Mouse (Mus musculus): Measurements from ENCODE around the gene Siva1.

The Siva1 gene

GRCm38 (mm10) chr12:112659109-112659508, 14.6 kb downstream of the Siva1 start:
- DNase-seq (ENCODE audit: low read depth, low spot score), result no peak

GRCm38 (mm10) chr12:112660576-112661326, 16.3 kb downstream of the Siva1 start:
- DNase-seq (ENCODE audit: low read depth, low spot score), result no peak

DNA sequence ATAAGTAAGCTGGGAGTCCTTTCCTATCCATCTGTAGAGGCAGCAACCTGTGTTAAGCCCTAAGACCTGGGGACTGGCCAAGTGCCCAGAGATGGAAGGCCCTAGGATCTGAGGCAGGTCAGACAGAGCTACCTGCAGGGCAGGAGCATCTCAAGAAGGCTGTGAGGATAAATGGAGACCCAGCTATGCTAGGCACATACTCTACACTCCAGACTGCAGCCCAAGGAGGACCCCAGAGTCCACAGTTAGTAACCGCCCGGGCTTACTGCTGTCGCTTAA, 16.8 kb downstream of the Siva1 start:
- no peak for DNase-seq (ENCODE audit: low read depth, low spot score)

DNA sequence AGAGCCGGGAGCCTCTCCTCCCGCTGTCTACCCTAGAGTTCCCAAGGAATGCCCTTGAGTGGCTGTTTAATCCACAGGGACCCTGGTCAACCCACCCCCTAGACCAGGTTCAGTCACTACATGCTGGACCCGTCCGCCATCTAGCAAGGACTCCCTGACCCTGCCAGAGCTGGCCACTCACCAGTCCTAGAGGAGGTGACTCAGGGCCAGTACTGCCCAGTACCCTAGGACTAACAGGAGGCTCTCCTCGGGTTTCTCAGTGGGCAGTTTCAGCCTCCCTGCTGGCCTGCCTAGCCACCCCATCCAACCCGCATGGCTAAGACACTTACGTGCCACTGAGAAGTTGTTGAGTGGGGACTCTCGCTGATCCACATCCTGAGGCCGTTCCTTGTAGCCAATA, 17.4 kb downstream of the Siva1 start:
- no peak for DNase-seq (ENCODE audit: low read depth, low spot score)

GRCm38 (mm10) chr12:112663303-112663702, 18.8 kb downstream of the Siva1 start:
- DNase-seq (ENCODE audit: low read depth, low spot score), result no peak

DNA sequence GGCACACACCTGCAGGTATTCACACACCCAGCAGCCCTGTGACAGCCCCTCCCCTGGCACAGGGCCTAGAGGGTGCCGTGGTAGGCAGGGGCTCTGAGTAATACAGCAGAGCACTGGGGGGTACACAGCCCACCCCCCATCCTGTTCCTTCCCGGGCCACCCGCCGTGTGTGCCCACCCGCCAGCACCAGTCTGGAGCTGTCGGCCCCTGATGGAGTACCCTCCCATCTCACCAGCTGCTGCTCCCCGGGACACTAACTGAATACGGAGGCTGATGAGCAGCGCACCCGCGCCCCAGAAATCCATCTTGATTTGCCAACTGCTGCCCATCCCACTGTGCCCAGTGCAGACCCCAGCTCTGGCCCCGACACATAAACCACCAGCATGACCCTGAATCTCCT, 19.2 kb downstream of the Siva1 start:
- no peak for DNase-seq (ENCODE audit: low read depth, low spot score)

GRCm38 (mm10) chr12:112664124-112664523, 19.6 kb downstream of the Siva1 start:
- DNase-seq (ENCODE audit: low read depth, low spot score), result no peak

GRCm38 (mm10) chr12:112664656-112665055, 20.2 kb downstream of the Siva1 start:
- no peak for DNase-seq (ENCODE audit: low read depth, low spot score)

GRCm38 (mm10) chr12:112665445-112665844, 21.0 kb downstream of the Siva1 start:
- DNase-seq (ENCODE audit: low read depth, low spot score), result no peak

- no peak for DNase-seq (ENCODE audit: low read depth, low spot score)
Measured at GRCm38 (mm10) chr12:112665881-112666544, 21.5 kb downstream of the Siva1 start.

DNA sequence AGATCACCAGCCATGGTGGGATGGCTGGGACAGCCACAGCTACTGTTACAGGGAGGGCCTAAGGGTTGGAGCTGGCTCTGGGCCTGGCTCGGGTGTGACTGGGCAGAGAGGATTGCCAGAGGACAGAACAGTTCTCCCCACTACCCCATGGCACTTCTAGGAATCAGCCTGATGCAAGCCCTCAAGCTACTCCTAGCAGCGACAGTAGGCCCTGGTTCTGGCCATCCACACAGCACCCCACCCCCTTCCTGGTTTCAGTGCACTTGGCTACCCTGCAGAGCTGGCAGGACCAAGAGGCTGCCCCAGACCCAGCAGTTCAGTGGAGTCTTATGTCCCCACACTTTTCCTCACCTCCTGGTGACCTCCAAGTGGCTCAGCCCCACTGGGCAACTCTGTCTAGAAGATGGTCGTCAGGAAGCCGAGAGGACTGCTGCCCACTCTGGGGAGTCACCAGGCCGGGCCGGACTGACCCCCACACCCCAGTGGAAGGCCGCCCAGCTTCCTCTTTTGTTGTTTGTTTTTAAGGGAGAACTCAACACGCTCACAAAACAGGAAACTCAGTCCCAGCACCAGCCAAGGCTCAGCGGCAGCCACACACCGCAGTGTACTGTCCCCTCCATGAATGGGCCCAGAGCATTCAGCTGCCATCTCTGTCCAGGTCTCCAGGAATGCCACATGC, 23.3 kb downstream of the Siva1 start:
- no peak for DNase-seq (ENCODE audit: low read depth, low spot score)

GRCm38 (mm10) chr12:112670718-112671393, 26.4 kb downstream of the Siva1 start:
- DNase-seq (ENCODE audit: low read depth, low spot score), result no peak

DNA sequence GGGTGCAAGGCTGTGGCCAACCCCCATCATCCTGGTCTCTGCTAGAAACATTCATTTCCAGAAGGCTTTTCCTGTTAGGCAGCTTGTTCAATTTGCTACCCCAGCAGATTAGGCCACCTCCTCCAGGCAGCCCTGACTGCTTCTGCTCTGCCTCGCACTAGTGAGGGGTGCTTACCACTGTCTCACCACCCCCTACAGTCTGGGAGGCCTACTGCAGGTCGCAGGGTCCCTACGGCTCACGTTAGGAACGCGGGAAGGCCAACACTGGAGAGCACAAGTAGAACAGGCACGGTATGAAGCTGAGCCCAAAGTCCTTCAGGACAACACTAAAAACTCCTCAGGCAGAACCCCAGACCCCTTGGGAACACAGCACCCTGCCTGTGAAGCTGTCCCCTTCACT, 27.4 kb downstream of the Siva1 start:
- no peak for DNase-seq (ENCODE audit: low read depth, low spot score)

GRCm38 (mm10) chr12:112672744-112673575, 28.5 kb downstream of the Siva1 start:
- no peak for DNase-seq (ENCODE audit: low read depth, low spot score)

GRCm38 (mm10) chr12:112673576-112674091, 29.2 kb downstream of the Siva1 start:
- DNase-seq (ENCODE audit: low read depth, low spot score), result no peak

- DNase-seq (ENCODE audit: low read depth, low spot score), result no peak
Measured at GRCm38 (mm10) chr12:112674132-112675011, 29.9 kb downstream of the Siva1 start, which contains the start of gene Akt1. Gene Akt1, minus strand, starts transcription at chr12:112674884.

- peak; percentile 82 for DNase-seq (ENCODE audit: low read depth, low spot score)
Measured at GRCm38 (mm10) chr12:112675245-112676035, 31.0 kb downstream of the Siva1 start.

- DNase-seq (ENCODE audit: low read depth, low spot score), result no peak
Measured at GRCm38 (mm10) chr12:112677076-112677475, 32.6 kb downstream of the Siva1 start.

DNA sequence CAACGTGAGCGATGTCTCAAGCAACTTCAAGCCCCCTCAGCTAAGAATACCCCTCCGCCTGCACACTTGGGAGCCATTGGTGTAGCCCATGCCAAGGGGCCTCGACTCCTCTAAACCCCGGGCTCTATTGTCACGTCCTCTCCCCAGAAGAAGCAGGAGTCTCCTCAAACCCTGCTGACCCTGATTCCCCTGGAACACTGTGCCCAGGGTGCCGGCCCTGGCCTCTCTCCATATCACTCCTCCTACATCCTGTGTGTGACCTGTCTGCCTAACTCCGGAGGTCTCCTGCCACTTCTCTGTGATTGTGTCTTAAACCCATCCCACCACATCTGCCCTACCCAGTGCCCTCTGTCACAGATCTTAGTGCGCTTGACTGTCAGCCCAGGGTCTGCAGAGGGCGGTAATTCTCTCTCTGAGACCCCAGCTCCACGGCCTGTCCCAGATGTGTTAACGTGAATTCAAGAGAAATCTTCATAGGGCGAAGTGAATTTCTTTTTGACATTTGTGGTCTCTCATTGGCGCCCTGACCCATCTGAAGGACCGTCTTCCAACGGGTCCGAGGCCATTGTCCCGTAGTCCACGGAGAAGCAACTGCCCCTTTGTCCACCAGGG, 33.6 kb downstream of the Siva1 start:
- no peak for DNase-seq (ENCODE audit: low read depth, low spot score)
